18 mouse cellular contexts compared by ENCODE assay signal in genomic region chr5:74561151-74561550, GRCm38 (mm10). TPM values are rescaled to one million over a fixed set of nuclear protein-coding genes. Genes with fewer than 3 reads are reported as not detected.
DNase-seq lines count a peak whose midpoint lies in the region; ATAC-seq lines count a peak whose summit lies in the region.
"Had no signal": no experiment of that assay in that cellular context is flagged by ENCODE, and none has a peak within 500 bp of the region (broad histone marks: within the 10 kb centered on the region; RNA-seq: fewer than 3 reads in every experiment).

No protein-coding gene starts in this region.

- no peak overlapping the region for H3K4me2 ChIP-seq in kidney, embryonic 16.5 days (replicated peaks; ENCODE audit: low read depth, low read length)
- H3K4me2 ChIP-seq: heart, embryonic 12.5 days; hindbrain, embryonic 14.5 days; liver, embryonic 11.5 days had no signal

- no peaks in the 10 kb centered on the region for H3K4me1 ChIP-seq in kidney, embryonic 16.5 days (ENCODE audit: insufficient read depth, low read length)
- H3K4me1 ChIP-seq in hindbrain, embryonic 10.5 days (replicated peaks): no peaks in the 10 kb centered on the region
- H3K4me1 ChIP-seq: limb, embryonic 10.5 days had no signal

- H3K36me3 ChIP-seq in kidney, embryonic 16.5 days (ENCODE audit: insufficient read depth, low read length): peaks cover 47% of the 10 kb centered on the region
- peaks cover 84% of the 10 kb centered on the region for H3K36me3 ChIP-seq in hindbrain, embryonic 10.5 days

- no peaks in the 10 kb centered on the region for H3K9me3 ChIP-seq in kidney, embryonic 16.5 days (ENCODE audit: low read length)
- no peaks in the 10 kb centered on the region for H3K9me3 ChIP-seq in hindbrain, embryonic 10.5 days
- H3K9me3 ChIP-seq: heart, embryonic 12.5 days; limb, embryonic 10.5 days had no signal

- H3K27ac ChIP-seq in kidney, embryonic 16.5 days (ENCODE audit: low read length): no peak overlapping the region
- H3K27ac ChIP-seq in hindbrain, embryonic 10.5 days: no peak overlapping the region
- H3K27ac ChIP-seq: hindbrain, embryonic 14.5 days; layer of hippocampus, adult 2 months; limb, embryonic 10.5 days had no signal

- no peak overlapping the region for H3K4me3 ChIP-seq in kidney, embryonic 16.5 days (ENCODE audit: low read length)
- no peak overlapping the region for H3K4me3 ChIP-seq in hindbrain, embryonic 10.5 days
- H3K4me3 ChIP-seq: heart, embryonic 12.5 days; layer of hippocampus, adult 2 months; limb, embryonic 10.5 days had no signal

- no peak overlapping the region for H3K9ac ChIP-seq in kidney, embryonic 16.5 days (replicated peaks; ENCODE audit: low read length)
- H3K9ac ChIP-seq: heart, embryonic 12.5 days; hindbrain, embryonic 14.5 days had no signal

- ATAC-seq in kidney, embryonic 16.5 days (ENCODE audit: low FRiP score, low TSS enrichment): no peak
- ATAC-seq: midbrain, embryonic 16.5 days had no signal

- no peaks in the 10 kb centered on the region for H3K27me3 ChIP-seq in kidney, embryonic 16.5 days (ENCODE audit: insufficient read depth, low read length)
- H3K27me3 ChIP-seq in hindbrain, embryonic 10.5 days (ENCODE audit: insufficient read depth, poor library complexity, severe bottlenecking): no peaks in the 10 kb centered on the region
- H3K27me3 ChIP-seq: CH12.LX; heart, embryonic 12.5 days had no signal

- peak; percentile 12 to 15 for DNase-seq in cerebellum, postnatal 25 days
- no peak for DNase-seq in cerebellum, adult 8-10 months
- peak; percentile 9 for DNase-seq in kidney, postnatal 10 days
- peak; percentile 11 for DNase-seq in adrenal gland, postnatal 25 days
- peak; percentile 20 for DNase-seq in gastrocnemius, postnatal 25 days
- DNase-seq in hindbrain, embryonic 10.5 days (ENCODE audit: low spot score): no peak
- no peak for DNase-seq in left cerebral cortex, adult 9 months (ENCODE audit: low spot score in 2 of 2)
- DNase-seq: cerebellum, adult 18-20 months; lung, adult 2 months; retina, postnatal 1 day had no signal

- 84% methylated on average over 1 of the region's 1 CpGs for WGBS in kidney, embryonic 16.5 days
- 94% methylated on average over 1 of the region's 1 CpGs for WGBS in hindbrain, embryonic 10.5 days

RNA-seq across cellular contexts. Expression of gene Fip1l1, which starts 25.9 kb away (rescaled TPM):
- 88.2 and 92.4 TPM in 2 replicates for polyA plus RNA-seq in kidney, embryonic 16.5 days (2015; fragmentation: Nextera tagmentation; extraction: Ambion mirVana)
- total RNA-seq in adrenal gland, postnatal 25 days (2021): 68.7 and 70.2 TPM in 2 replicates
- total RNA-seq in gastrocnemius, postnatal 25 days (2021): 10 to 100 TPM; 16.8 to 17.6 TPM
- 84.7 and 105 TPM in 2 replicates for polyA plus RNA-seq in hindbrain, embryonic 10.5 days (2016; fragmentation: Nextera tagmentation; extraction: Ambion mirVana)

RNA-seq across cellular contexts. Expression of gene Scfd2, which starts 29.6 kb away (rescaled TPM):
- 17.9 and 19.2 TPM in 2 replicates for polyA plus RNA-seq in kidney, embryonic 16.5 days (2015; fragmentation: Nextera tagmentation; extraction: Ambion mirVana)
- total RNA-seq in adrenal gland, postnatal 25 days (2021): 17.9 and 23.3 TPM in 2 replicates
- total RNA-seq in gastrocnemius, postnatal 25 days (2021): 10 to 100 TPM in 1 of 2 experiments, 1 to 10 TPM in 1; 9.5 to 11.7 TPM
- polyA plus RNA-seq in hindbrain, embryonic 10.5 days (2016; fragmentation: Nextera tagmentation; extraction: Ambion mirVana): 18.1 and 19.7 TPM in 2 replicates

Comparison
In these comparisons a context has a peak if more than half of its experiments do, and no peak if none do; other contexts are left out.
1. DNase-seq: peak in cerebellum, postnatal 25 days (2 of 2), kidney, postnatal 10 days (single experiment), adrenal gland, postnatal 25 days (single experiment) and gastrocnemius, postnatal 25 days (single experiment); none in cerebellum, adult 8-10 months (single experiment), hindbrain, embryonic 10.5 days (single experiment) and left cerebral cortex, adult 9 months (0 of 2).